ENCODE assay signal across 9 mouse cellular contexts in the genomic region with DNA sequence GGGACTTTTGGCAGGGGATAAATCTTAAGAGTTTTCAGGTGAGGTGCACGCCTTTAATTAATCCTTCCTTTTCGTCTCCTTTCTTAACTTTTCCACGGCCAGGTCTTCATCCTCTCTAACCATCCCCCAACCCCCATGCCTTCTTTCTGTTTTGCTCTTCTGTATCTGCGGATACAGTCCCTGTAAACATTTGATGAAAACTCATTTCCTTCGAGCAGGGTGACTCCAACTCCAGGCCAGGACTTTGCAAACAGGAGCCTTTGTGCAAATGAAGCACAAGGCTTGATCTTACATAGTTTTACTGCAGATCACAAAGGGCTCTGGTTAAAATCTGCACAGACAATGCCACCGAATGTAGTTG. TPM values are rescaled to one million over a fixed set of nuclear protein-coding genes. Genes with fewer than 3 reads are reported as not detected.
DNase-seq lines count a peak whose midpoint lies in the region; ATAC-seq and TF ChIP-seq lines count a peak whose summit lies in the region.
"Had no signal": no experiment of that assay in that cellular context is flagged by ENCODE, and none has a peak within 500 bp of the region (broad histone marks: within the 10 kb centered on the region; RNA-seq: fewer than 3 reads in every experiment).

No protein-coding gene starts in this region.

- H3K27me3 ChIP-seq in kidney, postnatal 0 days (ENCODE audit: insufficient read depth, low read length): no peaks in the 10 kb centered on the region
- H3K27me3 ChIP-seq in kidney, embryonic 14.5 days (ENCODE audit: control insufficient read depth, insufficient read depth, low read length): no peaks in the 10 kb centered on the region
- H3K27me3 ChIP-seq in embryonic facial prominence, embryonic 15.5 days: no peaks in the 10 kb centered on the region
- H3K27me3 ChIP-seq in intestine, embryonic 15.5 days (replicated peaks): no peaks in the 10 kb centered on the region
- no peaks in the 10 kb centered on the region for H3K27me3 ChIP-seq in midbrain, postnatal 0 days (ENCODE audit: insufficient read depth, low read length)

- 33% methylated on average over 6 of the region's 6 CpGs for WGBS in kidney, postnatal 0 days
- WGBS in kidney, embryonic 14.5 days: 34% methylated on average over 6 of the region's 6 CpGs
- WGBS in embryonic facial prominence, embryonic 15.5 days: 25% methylated on average over 6 of the region's 6 CpGs
- 25% methylated on average over 6 of the region's 6 CpGs for WGBS in intestine, embryonic 15.5 days
- WGBS in midbrain, postnatal 0 days: 34% methylated on average over 6 of the region's 6 CpGs

- H3K9me3 ChIP-seq in kidney, postnatal 0 days (replicated peaks; ENCODE audit: low read length): no peaks in the 10 kb centered on the region
- H3K9me3 ChIP-seq in kidney, embryonic 14.5 days (ENCODE audit: control insufficient read depth, low read length): no peaks in the 10 kb centered on the region
- H3K9me3 ChIP-seq in embryonic facial prominence, embryonic 15.5 days (replicated peaks): no peaks in the 10 kb centered on the region
- no peaks in the 10 kb centered on the region for H3K9me3 ChIP-seq in intestine, embryonic 15.5 days
- H3K9me3 ChIP-seq in midbrain, postnatal 0 days (ENCODE audit: low read length): no peaks in the 10 kb centered on the region

- no peak for TF ChIP-seq CTCF in kidney, postnatal 0 days (IDR thresholded peaks at IDR 0.05; ENCODE audit: low read depth)
- no peak for TF ChIP-seq CTCF in midbrain, postnatal 0 days (IDR thresholded peaks at IDR 0.05)

- no peak for ATAC-seq in kidney, postnatal 0 days (replicated peaks; ENCODE audit: low FRiP score, low read depth)
- no peak for ATAC-seq in kidney, embryonic 14.5 days (ENCODE audit: low FRiP score, low TSS enrichment)
- no peak for ATAC-seq in embryonic facial prominence, embryonic 15.5 days (ENCODE audit: insufficient number of reproducible peaks, low FRiP score, low TSS enrichment, low read depth)
- ATAC-seq in intestine, embryonic 15.5 days: peak; percentile 21; the same call in 1 of the 2 replicates
- no peak for ATAC-seq in midbrain, postnatal 0 days (ENCODE audit: low FRiP score)

- peak overlapping the region; percentile 83; the same call in 1 of the 2 replicates for H3K4me2 ChIP-seq in kidney, postnatal 0 days (ENCODE audit: low read length)
- no peak overlapping the region; the same call in 1 of the 2 replicates for H3K4me2 ChIP-seq in kidney, embryonic 14.5 days (replicated peaks; ENCODE audit: low read depth, low read length)
- H3K4me2 ChIP-seq in embryonic facial prominence, embryonic 15.5 days (replicated peaks): peak overlapping the region; percentile 62; the same call in 1 of the 2 replicates
- H3K4me2 ChIP-seq in intestine, embryonic 15.5 days (replicated peaks): peak overlapping the region; percentile 81; the same call in 1 of the 2 replicates
- no peak overlapping the region for H3K4me2 ChIP-seq in midbrain, postnatal 0 days (ENCODE audit: low read depth, low read length, poor library complexity, severe bottlenecking)

- H3K36me3 ChIP-seq in kidney, postnatal 0 days (ENCODE audit: insufficient read depth, low read length): no peaks in the 10 kb centered on the region
- H3K36me3 ChIP-seq in kidney, embryonic 14.5 days (ENCODE audit: control insufficient read depth, insufficient read depth, low read length): no peaks in the 10 kb centered on the region
- H3K36me3 ChIP-seq in embryonic facial prominence, embryonic 15.5 days: no peaks in the 10 kb centered on the region
- H3K36me3 ChIP-seq in intestine, embryonic 15.5 days: no peaks in the 10 kb centered on the region
- H3K36me3 ChIP-seq in midbrain, postnatal 0 days (ENCODE audit: insufficient read depth, low read length): no peaks in the 10 kb centered on the region

- no peak for DNase-seq in kidney, postnatal 0 days (ENCODE audit: low spot score)
- DNase-seq in midbrain, postnatal 0 days (ENCODE audit: low spot score): no peak
- no peak for DNase-seq in adrenal gland, adult 2 months
- DNase-seq in adrenal gland, postnatal 10 days: no peak

- H3K9ac ChIP-seq in kidney, postnatal 0 days (ENCODE audit: low read depth, low read length): no peak overlapping the region
- H3K9ac ChIP-seq in kidney, embryonic 14.5 days (ENCODE audit: low read depth, low read length): no peak overlapping the region
- no peak overlapping the region for H3K9ac ChIP-seq in embryonic facial prominence, embryonic 15.5 days
- H3K9ac ChIP-seq in intestine, embryonic 15.5 days: no peak overlapping the region
- no peak overlapping the region for H3K9ac ChIP-seq in midbrain, postnatal 0 days (replicated peaks; ENCODE audit: low read length, poor library complexity, severe bottlenecking)

- no peak overlapping the region; the same call in 1 of the 2 replicates for H3K4me3 ChIP-seq in kidney, postnatal 0 days (replicated peaks; ENCODE audit: low read depth, low read length)
- H3K4me3 ChIP-seq in kidney, embryonic 14.5 days (ENCODE audit: low read length): no peak overlapping the region; the same call in 1 of the 2 replicates
- peak overlapping the region; percentile 88 for H3K4me3 ChIP-seq in embryonic facial prominence, embryonic 15.5 days (replicated peaks)
- no peak overlapping the region for H3K4me3 ChIP-seq in intestine, embryonic 15.5 days (replicated peaks)
- H3K4me3 ChIP-seq in midbrain, postnatal 0 days (ENCODE audit: low read depth, low read length): peak overlapping the region; percentile 70; the same call in 1 of the 2 replicates

- no peak overlapping the region for H3K27ac ChIP-seq in kidney, postnatal 0 days
- H3K27ac ChIP-seq in kidney, embryonic 14.5 days (ENCODE audit: low read depth, low read length): no peak overlapping the region
- H3K27ac ChIP-seq in embryonic facial prominence, embryonic 15.5 days (replicated peaks): no peak overlapping the region
- H3K27ac ChIP-seq in intestine, embryonic 15.5 days: no peak overlapping the region
- no peak overlapping the region for H3K27ac ChIP-seq in midbrain, postnatal 0 days (ENCODE audit: low read depth, low read length)

- no peaks in the 10 kb centered on the region for H3K4me1 ChIP-seq in kidney, postnatal 0 days (replicated peaks; ENCODE audit: insufficient read depth, low read length)
- H3K4me1 ChIP-seq in kidney, embryonic 14.5 days (ENCODE audit: control insufficient read depth, insufficient read depth, low read length): peaks cover 8% of the 10 kb centered on the region; the same call in 1 of the 2 replicates
- peaks cover 17% of the 10 kb centered on the region for H3K4me1 ChIP-seq in embryonic facial prominence, embryonic 15.5 days
- peaks cover 5% of the 10 kb centered on the region for H3K4me1 ChIP-seq in intestine, embryonic 15.5 days (replicated peaks)
- 0 out of 2 replicates have a peak, but pooled peaks cover 3% of the 10 kb centered on the region for H3K4me1 ChIP-seq in midbrain, postnatal 0 days (ENCODE audit: insufficient read depth, low read length)

RNA-seq across cellular contexts. Expression of a gene that starts 0.3 kb away (rescaled TPM):
- 5.0 and 5.2 TPM in 2 replicates for polyA plus RNA-seq in kidney, postnatal 0 days (2015; fragmentation: Nextera tagmentation; extraction: Ambion mirVana)
- 7.4 and 7.7 TPM in 2 replicates for polyA plus RNA-seq in kidney, embryonic 14.5 days (2014; fragmentation: Nextera tagmentation; extraction: Ambion mirVana)
- 20.3 and 24.3 TPM in 2 replicates for polyA plus RNA-seq in embryonic facial prominence, embryonic 15.5 days (2015; fragmentation: Nextera tagmentation; extraction: Ambion mirVana)
- 5.9 and 6.5 TPM in 2 replicates for polyA plus RNA-seq in intestine, embryonic 15.5 days (2015; fragmentation: Nextera tagmentation; extraction: Ambion mirVana)
- total RNA-seq in midbrain, postnatal 0 days (2014; rRNA removed): 13.1 and 17.0 TPM in 2 replicates
- polyA plus RNA-seq in midbrain, postnatal 0 days (2015; fragmentation: Nextera tagmentation; extraction: Ambion mirVana): 2.2 and 2.9 TPM in 2 replicates
- total RNA-seq in adrenal gland, adult 2 months (2021): 10 to 100 TPM; 14.7 to 21.4 TPM
- polyA plus RNA-seq in adrenal gland, adult 2 months (2012; rRNA removed): 7.3 and 9.1 TPM in 2 replicates
- total RNA-seq in adrenal gland, postnatal 10 days (2021): 10 to 100 TPM; 29.4 to 34.9 TPM

RNA-seq across cellular contexts. Expression of a gene that starts 14.8 kb away (rescaled TPM):
- polyA plus RNA-seq in kidney, postnatal 0 days (2015; fragmentation: Nextera tagmentation; extraction: Ambion mirVana): not detected in 2 replicates
- not detected in 2 replicates for polyA plus RNA-seq in kidney, embryonic 14.5 days (2014; fragmentation: Nextera tagmentation; extraction: Ambion mirVana)
- 0.13 TPM in 1 of 2 replicates, not detected in the other for polyA plus RNA-seq in embryonic facial prominence, embryonic 15.5 days (2015; fragmentation: Nextera tagmentation; extraction: Ambion mirVana)
- polyA plus RNA-seq in intestine, embryonic 15.5 days (2015; fragmentation: Nextera tagmentation; extraction: Ambion mirVana): 0.21 and 0.41 TPM in 2 replicates
- total RNA-seq in midbrain, postnatal 0 days (2014; rRNA removed): not detected in 2 replicates
- not detected in 2 replicates for polyA plus RNA-seq in midbrain, postnatal 0 days (2015; fragmentation: Nextera tagmentation; extraction: Ambion mirVana)
- not detected for total RNA-seq in adrenal gland, adult 2 months (2021)
- 0.16 and 3.5 TPM in 2 replicates for polyA plus RNA-seq in adrenal gland, adult 2 months (2012; rRNA removed)
- total RNA-seq in adrenal gland, postnatal 10 days (2021): not detected
- total RNA-seq: gastrocnemius, adult 8-10 months; left cerebral cortex, postnatal 4 days had no signal

RNA-seq across cellular contexts. Expression of a gene that starts 37.2 kb away (rescaled TPM):
- polyA plus RNA-seq in kidney, postnatal 0 days (2015; fragmentation: Nextera tagmentation; extraction: Ambion mirVana): not detected in 2 replicates
- not detected in 2 replicates for polyA plus RNA-seq in kidney, embryonic 14.5 days (2014; fragmentation: Nextera tagmentation; extraction: Ambion mirVana)
- not detected in 2 replicates for polyA plus RNA-seq in embryonic facial prominence, embryonic 15.5 days (2015; fragmentation: Nextera tagmentation; extraction: Ambion mirVana)
- 0.21 TPM in 1 of 2 replicates, not detected in the other for polyA plus RNA-seq in intestine, embryonic 15.5 days (2015; fragmentation: Nextera tagmentation; extraction: Ambion mirVana)
- total RNA-seq in midbrain, postnatal 0 days (2014; rRNA removed): not detected in 2 replicates
- polyA plus RNA-seq in midbrain, postnatal 0 days (2015; fragmentation: Nextera tagmentation; extraction: Ambion mirVana): not detected in 2 replicates
- total RNA-seq in adrenal gland, adult 2 months (2021): not detected
- 1.8 TPM in 1 of 2 replicates, not detected in the other for polyA plus RNA-seq in adrenal gland, adult 2 months (2012; rRNA removed)
- total RNA-seq in adrenal gland, postnatal 10 days (2021): not detected
- total RNA-seq: gastrocnemius, adult 8-10 months; left cerebral cortex, postnatal 4 days had no signal

RNA-seq across cellular contexts. Expression of a gene that starts 52.8 kb away (rescaled TPM):
- 0.70 and 1.0 TPM in 2 replicates for polyA plus RNA-seq in kidney, postnatal 0 days (2015; fragmentation: Nextera tagmentation; extraction: Ambion mirVana)
- polyA plus RNA-seq in kidney, embryonic 14.5 days (2014; fragmentation: Nextera tagmentation; extraction: Ambion mirVana): not detected in 2 replicates
- polyA plus RNA-seq in embryonic facial prominence, embryonic 15.5 days (2015; fragmentation: Nextera tagmentation; extraction: Ambion mirVana): 1.0 and 1.3 TPM in 2 replicates
- 0.68 and 0.93 TPM in 2 replicates for polyA plus RNA-seq in intestine, embryonic 15.5 days (2015; fragmentation: Nextera tagmentation; extraction: Ambion mirVana)
- 2.6 TPM in 1 of 2 replicates, not detected in the other for total RNA-seq in midbrain, postnatal 0 days (2014; rRNA removed)
- polyA plus RNA-seq in midbrain, postnatal 0 days (2015; fragmentation: Nextera tagmentation; extraction: Ambion mirVana): 0.99 and 1.2 TPM in 2 replicates
- under 1 TPM; 0.58 to 0.59 TPM for total RNA-seq in adrenal gland, adult 2 months (2021)
- 0.28 and 0.69 TPM in 2 replicates for polyA plus RNA-seq in adrenal gland, adult 2 months (2012; rRNA removed)
- under 1 TPM; 0.82 to 0.84 TPM for total RNA-seq in adrenal gland, postnatal 10 days (2021)

Comparison
In these comparisons a context has a peak if more than half of its experiments do, and no peak if none do; other contexts are left out.
1. H3K4me2 ChIP-seq: peak in kidney, postnatal 0 days (single experiment), embryonic facial prominence, embryonic 15.5 days (single experiment) and intestine, embryonic 15.5 days (single experiment); none in kidney, embryonic 14.5 days (single experiment) and midbrain, postnatal 0 days (single experiment).
2. H3K4me3 ChIP-seq: peak in embryonic facial prominence, embryonic 15.5 days (single experiment) and midbrain, postnatal 0 days (single experiment); none in kidney, postnatal 0 days (single experiment), kidney, embryonic 14.5 days (single experiment) and intestine, embryonic 15.5 days (single experiment).